Mouse (Mus musculus): ENCODE measurements around the gene Sphk1. TPM values are rescaled to one million over a fixed set of nuclear protein-coding genes. Genes with fewer than 3 reads are reported as not detected.

Gene Sphk1
- total RNA-seq, 2 experiments from 2014 or later = 4.3 to 5.2 TPM

- intact Hi-C loops (cut with DNase I) = loop anchor here (5.0 kb wide), 1 partner anchor 35 kb away; no protein-coding TSS in a partner anchor
- DNase-seq (ENCODE audit: extremely low spot score in 1 of 2, low spot score in 2 of 2) = no peak
These were observed 1.6 kb downstream of the Sphk1 start for GRCm38 (mm10) chr11:116532262-116532809.

GRCm38 (mm10) chr11:116532810-116533338 lies 2.1 kb downstream of the Sphk1 start:
- intact Hi-C loops (cut with DNase I) = loop anchor here (5.0 kb wide), 1 partner anchor 36 kb away; no protein-coding TSS in a partner anchor
- DNase-seq (ENCODE audit: extremely low spot score in 1 of 2, low spot score in 2 of 2) = peak in 1 of 2 experiments; percentile 83

- intact Hi-C loops (cut with DNase I) = loop anchor here (5.0 kb wide), 1 partner anchor 36 kb away; no protein-coding TSS in a partner anchor
- DNase-seq (ENCODE audit: extremely low spot score in 1 of 2, low spot score in 2 of 2) = no peak
These were observed 2.8 kb downstream of the Sphk1 start for GRCm38 (mm10) chr11:116533341-116534153.

- intact Hi-C loops (cut with DNase I) = loop anchor here (5.0 kb wide), 1 partner anchor 37 kb away; no protein-coding TSS in a partner anchor
- peak in 1 of 2 experiments; percentile 69 for DNase-seq (ENCODE audit: extremely low spot score in 1 of 2, low spot score in 2 of 2)
These were observed 3.6 kb downstream of the Sphk1 start for GRCm38 (mm10) chr11:116534154-116534865.

GRCm38 (mm10) chr11:116536685-116537084 lies 6.0 kb downstream of the Sphk1 start:
- intact Hi-C loops (cut with DNase I) = no loop called here
- DNase-seq (ENCODE audit: extremely low spot score in 1 of 2, low spot score in 2 of 2) = no peak

GRCm38 (mm10) chr11:116537388-116537787 lies 6.7 kb downstream of the Sphk1 start:
- intact Hi-C loops (cut with DNase I) = no loop called here
- DNase-seq (ENCODE audit: extremely low spot score in 1 of 2, low spot score in 2 of 2) = no peak

GRCm38 (mm10) chr11:116538142-116538735 lies 7.5 kb downstream of the Sphk1 start:
- intact Hi-C loops (cut with DNase I) = no loop called here
- DNase-seq (ENCODE audit: extremely low spot score in 1 of 2, low spot score in 2 of 2) = no peak

GRCm38 (mm10) chr11:116541183-116541582 lies 10.5 kb downstream of the Sphk1 start:
- no peak for DNase-seq (ENCODE audit: extremely low spot score in 1 of 2, low spot score in 2 of 2)
- intact Hi-C loops (cut with DNase I) = no loop called here

GRCm38 (mm10) chr11:116543110-116543509 lies 12.4 kb downstream of the Sphk1 start:
- intact Hi-C loops (cut with DNase I) = no loop called here
- DNase-seq (ENCODE audit: extremely low spot score in 1 of 2, low spot score in 2 of 2) = no peak

GRCm38 (mm10) chr11:116547296-116548060 lies 16.8 kb downstream of the Sphk1 start:
- intact Hi-C loops (cut with DNase I) = no loop called here
- DNase-seq (ENCODE audit: extremely low spot score in 1 of 2, low spot score in 2 of 2) = no peak

GRCm38 (mm10) chr11:116548780-116549179 lies 18.1 kb downstream of the Sphk1 start:
- no peak for DNase-seq (ENCODE audit: extremely low spot score in 1 of 2, low spot score in 2 of 2)
- intact Hi-C loops (cut with DNase I) = no loop called here

GRCm38 (mm10) chr11:116549273-116550038 lies 18.7 kb downstream of the Sphk1 start:
- intact Hi-C loops (cut with DNase I) = no loop called here
- no peak for DNase-seq (ENCODE audit: extremely low spot score in 1 of 2, low spot score in 2 of 2)

- DNase-seq (ENCODE audit: extremely low spot score in 1 of 2, low spot score in 2 of 2) = no peak
- intact Hi-C loops (cut with DNase I) = no loop called here
These were observed 20.0 kb downstream of the Sphk1 start for GRCm38 (mm10) chr11:116550748-116551147.

- intact Hi-C loops (cut with DNase I) = no loop called here
- no peak for DNase-seq (ENCODE audit: extremely low spot score in 1 of 2, low spot score in 2 of 2)
These were observed 21.5 kb downstream of the Sphk1 start for GRCm38 (mm10) chr11:116552194-116552593.

- intact Hi-C loops (cut with DNase I) = no loop called here
These were observed 23.6 kb downstream of the Sphk1 start for GRCm38 (mm10) chr11:116554171-116554878.

GRCm38 (mm10) chr11:116555572-116555971 lies 24.8 kb downstream of the Sphk1 start:
- intact Hi-C loops (cut with DNase I) = no loop called here
- no peak for DNase-seq (ENCODE audit: extremely low spot score in 1 of 2, low spot score in 2 of 2)

More at GRCm38 (mm10) chr11:116554171-116554878, 23.6 kb downstream of the Sphk1 start:
- no peak for DNase-seq (ENCODE audit: extremely low spot score in 1 of 2, low spot score in 2 of 2)

- no peak for DNase-seq (ENCODE audit: extremely low spot score in 1 of 2, low spot score in 2 of 2)
- intact Hi-C loops (cut with DNase I) = no loop called here
These were observed 25.6 kb downstream of the Sphk1 start for GRCm38 (mm10) chr11:116556308-116556707.

Data from left cerebral cortex, postnatal 10 days (tissue).